Comparison of ENCODE assay signal across 8 mouse cellular contexts in genomic region chr9:100359934-100360716, GRCm38 (mm10).
DNase-seq lines count a peak whose midpoint lies in the region; ATAC-seq lines count a peak whose summit lies in the region.

No protein-coding gene starts in this region.

- no peaks in the 10 kb centered on the region for H3K36me3 ChIP-seq in midbrain, embryonic 12.5 days

- peak; percentile 33 for DNase-seq in gastrocnemius, postnatal 10 days
- DNase-seq in gastrocnemius, adult 8-10 months (ENCODE audit: low spot score in 2 of 2), result no peak
- DNase-seq in urinary bladder, postnatal 14 days (ENCODE audit: low spot score), result peak; percentile 21
- DNase-seq in urinary bladder, postnatal 4 days (ENCODE audit: low spot score in 2 of 2), result no peak
- peak; percentile 26 for DNase-seq in induced T-regulatory cell, adult 2 months (ENCODE audit: low read depth)
- no peak for DNase-seq in ovary, postnatal 36 days (ENCODE audit: low spot score)

- no peak overlapping the region for H3K9ac ChIP-seq in midbrain, embryonic 12.5 days (replicated peaks)

- H3K4me3 ChIP-seq in midbrain, embryonic 12.5 days, result no peak overlapping the region

- peaks cover 44% of the 10 kb centered on the region for H3K27me3 ChIP-seq in midbrain, embryonic 12.5 days

- H3K4me2 ChIP-seq in midbrain, embryonic 12.5 days (replicated peaks), result no peak overlapping the region

- H3K9me3 ChIP-seq in midbrain, embryonic 12.5 days, result no peaks in the 10 kb centered on the region

- WGBS in midbrain, embryonic 12.5 days, result 64% methylated on average over 9 of the region's 9 CpGs

- H3K4me1 ChIP-seq in midbrain, embryonic 12.5 days, result peaks cover 10% of the 10 kb centered on the region

- peak; percentile 65; the same call in 1 of the 2 replicates for ATAC-seq in midbrain, embryonic 12.5 days (ENCODE audit: low FRiP score, low read depth)
- ATAC-seq in activated CD4-positive, CD25-positive, alpha-beta regulatory T cell, adult 4 months, result no peak

- no peak overlapping the region for H3K27ac ChIP-seq in midbrain, embryonic 12.5 days (replicated peaks)

Comparison
In these comparisons a context has a peak if more than half of its experiments do, and no peak if none do; other contexts are left out.
1. DNase-seq: peak in gastrocnemius, postnatal 10 days (single experiment), urinary bladder, postnatal 14 days (single experiment) and induced T-regulatory cell, adult 2 months (single experiment); none in gastrocnemius, adult 8-10 months (0 of 2), urinary bladder, postnatal 4 days (0 of 2) and ovary, postnatal 36 days (single experiment).